Mouse (Mus musculus): ENCODE data around the gene Gm4491. TPM values are rescaled to one million over a fixed set of nuclear protein-coding genes. Genes with fewer than 3 reads are reported as not detected.

The Gm4491 gene
- polyA plus RNA-seq, 1 experiment: not detected

- no peak overlapping the region for H3K27ac ChIP-seq (ENCODE audit: control insufficient read depth, insufficient read depth, low read length)
- H3K4me1 ChIP-seq (replicated peaks; ENCODE audit: control insufficient read depth, insufficient read depth, low read length): 0 out of 2 replicates have a peak, but pooled peaks cover 3% of the 10 kb centered on the region
- H3K36me3 ChIP-seq (ENCODE audit: control insufficient read depth, insufficient read depth, low read length): no peaks in the 10 kb centered on the region
- TF ChIP-seq POLR2A (IDR thresholded peaks at IDR 0.05; ENCODE audit: control insufficient read depth, extremely low read depth, insufficient read depth, low read length, poor library complexity) (no peak), CTCF (IDR thresholded peaks at IDR 0.05; ENCODE audit: borderline replicate concordance, control insufficient read depth, extremely low read depth, insufficient read depth, low read length, poor library complexity) (no peak)
- 60% methylated on average over 11 of the region's 11 CpGs for WGBS
- no peak overlapping the region for H3K4me3 ChIP-seq (ENCODE audit: control insufficient read depth, insufficient read depth, low read length)
- H3K27me3 ChIP-seq (ENCODE audit: control insufficient read depth, insufficient read depth, low read length): no peaks in the 10 kb centered on the region; the same call in 1 of the 2 replicates
- DNase-seq: no peak
These were observed 10.0 kb downstream of the Gm4491 start for GRCm38 (mm10) chr14:57105721-57106120.

GRCm38 (mm10) chr14:57105111-57105510 lies 10.6 kb downstream of the Gm4491 start:
- TF ChIP-seq CTCF (IDR thresholded peaks at IDR 0.05; ENCODE audit: borderline replicate concordance, control insufficient read depth, extremely low read depth, insufficient read depth, low read length, poor library complexity): no peak
- TF ChIP-seq POLR2A (IDR thresholded peaks at IDR 0.05; ENCODE audit: control insufficient read depth, extremely low read depth, insufficient read depth, low read length, poor library complexity): no peak
- Histone ChIP-seq H3K4me1 (replicated peaks; ENCODE audit: control insufficient read depth, insufficient read depth, low read length) (0 out of 2 replicates have a peak, but pooled peaks cover 3% of the 10 kb centered on the region), H3K4me3 (ENCODE audit: control insufficient read depth, insufficient read depth, low read length) (no peak overlapping the region), H3K27me3 (ENCODE audit: control insufficient read depth, insufficient read depth, low read length) (no peaks in the 10 kb centered on the region; the same call in 1 of the 2 replicates), H3K27ac (ENCODE audit: control insufficient read depth, insufficient read depth, low read length) (no peak overlapping the region), H3K36me3 (ENCODE audit: control insufficient read depth, insufficient read depth, low read length) (no peaks in the 10 kb centered on the region)
- WGBS: 18% methylated on average over 14 of the region's 14 CpGs
- no peak for DNase-seq

- H3K27me3 ChIP-seq (ENCODE audit: control insufficient read depth, insufficient read depth, low read length): no peaks in the 10 kb centered on the region; the same call in 1 of the 2 replicates
- TF ChIP-seq POLR2A (IDR thresholded peaks at IDR 0.05; ENCODE audit: control insufficient read depth, extremely low read depth, insufficient read depth, low read length, poor library complexity): no peak
- TF ChIP-seq CTCF (IDR thresholded peaks at IDR 0.05; ENCODE audit: borderline replicate concordance, control insufficient read depth, extremely low read depth, insufficient read depth, low read length, poor library complexity): no peak
- H3K4me3 ChIP-seq (ENCODE audit: control insufficient read depth, insufficient read depth, low read length): peak within 1 kb of the TSS; percentile 35
- no peak within 1 kb of the TSS for H3K27ac ChIP-seq (ENCODE audit: control insufficient read depth, insufficient read depth, low read length)
- H3K36me3 ChIP-seq (ENCODE audit: control insufficient read depth, insufficient read depth, low read length): no peaks in the 10 kb centered on the region
- peak; percentile 6 for DNase-seq
- WGBS: 1% methylated on average over 101 of the region's 101 CpGs
- 0 out of 2 replicates have a peak, but pooled peaks cover 3% of the 10 kb centered on the region for H3K4me1 ChIP-seq (replicated peaks; ENCODE audit: control insufficient read depth, insufficient read depth, low read length)
These were observed 11.3 kb downstream of the Gm4491 start, which contains the start of gene Gjb2 for GRCm38 (mm10) chr14:57104106-57105023. Gene Gjb2 (minus strand): TSS chr14:57104702.

GRCm38 (mm10) chr14:57103711-57104105 lies 12.0 kb downstream of the Gm4491 start:
- no peak for DNase-seq
- no peaks in the 10 kb centered on the region; the same call in 1 of the 2 replicates for H3K27me3 ChIP-seq (ENCODE audit: control insufficient read depth, insufficient read depth, low read length)
- H3K36me3 ChIP-seq (ENCODE audit: control insufficient read depth, insufficient read depth, low read length): no peaks in the 10 kb centered on the region
- H3K4me3 ChIP-seq (ENCODE audit: control insufficient read depth, insufficient read depth, low read length): peak overlapping the region; percentile 35
- WGBS: 13% methylated on average over 22 of the region's 22 CpGs
- H3K4me1 ChIP-seq (replicated peaks; ENCODE audit: control insufficient read depth, insufficient read depth, low read length): 0 out of 2 replicates have a peak, but pooled peaks cover 3% of the 10 kb centered on the region
- TF ChIP-seq POLR2A (IDR thresholded peaks at IDR 0.05; ENCODE audit: control insufficient read depth, extremely low read depth, insufficient read depth, low read length, poor library complexity) (no peak), CTCF (IDR thresholded peaks at IDR 0.05; ENCODE audit: borderline replicate concordance, control insufficient read depth, extremely low read depth, insufficient read depth, low read length, poor library complexity) (no peak)
- no peak overlapping the region for H3K27ac ChIP-seq (ENCODE audit: control insufficient read depth, insufficient read depth, low read length)

- TF ChIP-seq CTCF (IDR thresholded peaks at IDR 0.05; ENCODE audit: borderline replicate concordance, control insufficient read depth, extremely low read depth, insufficient read depth, low read length, poor library complexity) (no peak), POLR2A (IDR thresholded peaks at IDR 0.05; ENCODE audit: control insufficient read depth, extremely low read depth, insufficient read depth, low read length, poor library complexity) (no peak)
- Histone ChIP-seq H3K4me1 (replicated peaks; ENCODE audit: control insufficient read depth, insufficient read depth, low read length) (0 out of 2 replicates have a peak, but pooled peaks cover 3% of the 10 kb centered on the region), H3K27ac (ENCODE audit: control insufficient read depth, insufficient read depth, low read length) (no peak overlapping the region), H3K4me3 (ENCODE audit: control insufficient read depth, insufficient read depth, low read length) (no peak overlapping the region), H3K27me3 (ENCODE audit: control insufficient read depth, insufficient read depth, low read length) (no peaks in the 10 kb centered on the region; the same call in 1 of the 2 replicates), H3K36me3 (ENCODE audit: control insufficient read depth, insufficient read depth, low read length) (no peaks in the 10 kb centered on the region)
- 89% methylated on average over 6 of the region's 6 CpGs for WGBS
- no peak for DNase-seq
These were observed 12.6 kb downstream of the Gm4491 start for GRCm38 (mm10) chr14:57103121-57103520.

GRCm38 (mm10) chr14:57101623-57102022 lies 14.1 kb downstream of the Gm4491 start:
- Histone ChIP-seq H3K27me3 (ENCODE audit: control insufficient read depth, insufficient read depth, low read length) (no peaks in the 10 kb centered on the region; the same call in 1 of the 2 replicates), H3K27ac (ENCODE audit: control insufficient read depth, insufficient read depth, low read length) (no peak overlapping the region), H3K4me3 (ENCODE audit: control insufficient read depth, insufficient read depth, low read length) (no peak overlapping the region), H3K36me3 (ENCODE audit: control insufficient read depth, insufficient read depth, low read length) (no peaks in the 10 kb centered on the region), H3K4me1 (replicated peaks; ENCODE audit: control insufficient read depth, insufficient read depth, low read length) (0 out of 2 replicates have a peak, but pooled peaks cover 3% of the 10 kb centered on the region)
- WGBS: 93% methylated on average over 7 of the region's 7 CpGs
- TF ChIP-seq CTCF (IDR thresholded peaks at IDR 0.05; ENCODE audit: borderline replicate concordance, control insufficient read depth, extremely low read depth, insufficient read depth, low read length, poor library complexity) (no peak), POLR2A (IDR thresholded peaks at IDR 0.05; ENCODE audit: control insufficient read depth, extremely low read depth, insufficient read depth, low read length, poor library complexity) (no peak)
- DNase-seq: no peak

Data from thymus, adult 2 months (tissue).